Mouse (Mus musculus): ENCODE results near the gene Prkce. TPM values are rescaled to one million over a fixed set of nuclear protein-coding genes. Genes with fewer than 3 reads are reported as not detected.
A peak's percentile ranks its signal among the peaks of the same experiment; 100 is the strongest.

Gene Prkce
- total RNA-seq, 2 experiments from 2014 or later: 8.7 TPM

DNA sequence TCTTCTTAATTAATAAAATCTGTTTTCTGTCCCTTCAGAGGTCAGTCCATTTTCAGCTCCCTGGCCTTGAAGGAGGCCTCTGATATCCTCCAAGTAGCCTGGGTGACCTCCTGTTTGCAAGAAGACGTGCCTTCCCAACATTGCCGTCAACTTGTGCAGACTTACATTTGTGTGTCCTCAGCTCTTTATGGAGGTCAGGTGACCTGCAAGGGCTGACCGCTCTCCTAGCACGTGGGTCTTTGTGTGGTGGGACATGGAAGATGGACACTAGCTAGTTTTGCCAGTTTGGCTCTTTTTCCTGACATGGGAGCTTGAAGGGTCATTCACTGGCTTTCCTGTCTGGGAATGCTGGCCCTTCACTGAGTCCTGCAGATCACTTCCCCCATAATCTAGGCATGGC, 440.4 kb downstream of the Prkce start:
- no peak for DNase-seq
- intact Hi-C loops (cut with DNase I; ENCODE audit: low total_unique reads): no loop called here

- intact Hi-C loops (cut with DNase I; ENCODE audit: low total_unique reads): no loop called here
- no peak for DNase-seq
Observed at GRCm38 (mm10) chr17:86610271-86610969, 442.8 kb downstream of the Prkce start.

GRCm38 (mm10) chr17:86611772-86612171, 444.2 kb downstream of the Prkce start:
- DNase-seq: no peak
- intact Hi-C loops (cut with DNase I; ENCODE audit: low total_unique reads): no loop called here

GRCm38 (mm10) chr17:86615592-86616291, 448.2 kb downstream of the Prkce start:
- intact Hi-C loops (cut with DNase I; ENCODE audit: low total_unique reads): no loop called here
- no peak for DNase-seq

DNA sequence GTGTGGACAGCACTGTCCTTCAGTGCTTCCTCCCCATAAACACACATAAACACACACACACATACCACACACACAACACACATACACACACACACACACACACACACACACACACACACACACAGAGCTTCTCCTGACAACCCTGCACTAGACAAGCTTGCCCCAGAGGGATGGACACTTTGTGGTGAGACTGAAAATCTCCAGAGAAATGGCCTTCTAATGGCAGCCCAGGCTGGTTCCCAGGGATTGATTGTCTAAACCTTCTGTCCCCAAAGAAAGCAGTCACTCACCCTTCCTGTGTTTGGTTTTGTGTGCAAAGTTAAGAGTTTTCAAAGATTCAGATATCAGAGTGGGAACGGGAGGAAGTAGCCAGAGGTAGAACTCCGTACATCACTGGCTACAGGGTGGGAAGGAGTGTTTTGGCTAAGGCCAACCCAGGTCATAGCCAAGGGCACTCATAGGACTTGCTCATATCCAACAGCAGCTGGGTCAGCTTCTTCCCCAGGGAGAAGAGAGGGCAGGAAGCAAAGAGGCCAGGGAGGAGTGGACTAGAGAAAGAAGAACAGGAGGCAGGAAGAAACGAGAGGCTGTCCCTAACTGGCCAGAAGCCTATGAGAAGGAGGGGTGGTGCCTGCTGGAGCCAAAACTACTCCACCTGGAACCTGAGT, 450.1 kb downstream of the Prkce start:
- intact Hi-C loops (cut with DNase I; ENCODE audit: low total_unique reads): no loop called here
- DNase-seq: peak; percentile 45

GRCm38 (mm10) chr17:86618431-86618861, 450.9 kb downstream of the Prkce start:
- DNase-seq: peak; percentile 27
- intact Hi-C loops (cut with DNase I; ENCODE audit: low total_unique reads): no loop called here

- no peak for DNase-seq
- intact Hi-C loops (cut with DNase I; ENCODE audit: low total_unique reads): no loop called here
Observed at GRCm38 (mm10) chr17:86622862-86623261, 455.3 kb downstream of the Prkce start.

GRCm38 (mm10) chr17:86626523-86626922, 458.9 kb downstream of the Prkce start:
- intact Hi-C loops (cut with DNase I; ENCODE audit: low total_unique reads): no loop called here
- no peak for DNase-seq

- DNase-seq: no peak
- intact Hi-C loops (cut with DNase I; ENCODE audit: low total_unique reads): no loop called here
Observed at GRCm38 (mm10) chr17:86633131-86633530, 465.5 kb downstream of the Prkce start.

- DNase-seq: no peak
- intact Hi-C loops (cut with DNase I; ENCODE audit: low total_unique reads): no loop called here
Observed at GRCm38 (mm10) chr17:86637311-86637710, 469.7 kb downstream of the Prkce start.

GRCm38 (mm10) chr17:86639279-86639678, 471.7 kb downstream of the Prkce start:
- no peak for DNase-seq
- intact Hi-C loops (cut with DNase I; ENCODE audit: low total_unique reads): no loop called here

GRCm38 (mm10) chr17:86647226-86647625, 479.6 kb downstream of the Prkce start:
- intact Hi-C loops (cut with DNase I; ENCODE audit: low total_unique reads): no loop called here
- no peak for DNase-seq

DNA sequence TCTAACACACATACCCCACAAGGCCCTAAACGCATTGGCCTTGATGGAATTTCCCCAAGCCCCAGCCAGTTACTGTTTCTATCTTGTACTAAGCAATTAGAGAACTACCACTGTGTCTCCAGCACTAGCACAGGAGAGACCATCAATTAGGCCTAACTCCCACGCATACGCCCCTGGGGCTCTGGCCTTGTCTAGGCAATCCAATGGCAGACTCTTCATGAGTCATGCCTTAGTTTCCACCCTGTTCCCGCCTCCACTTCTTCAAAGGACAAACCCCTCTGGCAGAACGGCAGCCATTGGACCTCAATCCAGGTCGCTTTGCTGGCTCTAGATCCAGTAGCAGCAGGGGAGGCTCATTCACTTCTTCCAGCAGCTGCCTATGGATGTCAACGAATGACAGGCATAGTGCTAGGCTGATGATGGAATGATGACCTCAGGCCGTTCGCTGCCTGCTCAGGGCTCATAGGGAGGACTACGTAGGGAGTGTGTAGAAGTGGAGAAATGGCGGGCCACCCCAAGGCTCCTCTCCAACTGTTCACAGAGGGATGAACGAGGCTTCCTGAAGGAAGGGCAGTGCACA, 481.4 kb downstream of the Prkce start:
- DNase-seq: no peak
- intact Hi-C loops (cut with DNase I; ENCODE audit: low total_unique reads): no loop called here

GRCm38 (mm10) chr17:86650241-86650640, 482.7 kb downstream of the Prkce start:
- intact Hi-C loops (cut with DNase I; ENCODE audit: low total_unique reads): no loop called here
- no peak for DNase-seq

DNA sequence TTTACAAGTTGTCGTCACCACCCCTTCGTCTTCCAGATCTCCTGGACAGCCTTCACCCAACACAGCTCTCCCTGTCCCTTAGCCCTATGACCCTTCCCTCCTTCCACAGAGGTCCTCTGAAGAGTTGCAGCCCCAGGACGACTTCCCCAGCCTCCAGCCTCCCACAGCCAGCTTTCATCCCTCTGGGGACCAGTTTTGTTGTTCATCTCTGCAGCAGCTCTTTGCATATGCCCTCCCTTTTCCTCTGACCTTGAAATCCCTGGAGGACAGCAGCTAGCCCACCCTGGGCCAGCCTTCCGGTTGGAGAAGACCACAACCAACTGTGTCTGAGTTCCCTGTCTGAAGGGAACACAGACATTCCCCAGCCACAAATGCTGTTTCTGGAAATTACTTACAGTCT, 483.5 kb downstream of the Prkce start:
- no peak for DNase-seq
- intact Hi-C loops (cut with DNase I; ENCODE audit: low total_unique reads): no loop called here

- intact Hi-C loops (cut with DNase I; ENCODE audit: low total_unique reads): no loop called here
Observed at GRCm38 (mm10) chr17:86652751-86653150, 485.2 kb downstream of the Prkce start.

DNA sequence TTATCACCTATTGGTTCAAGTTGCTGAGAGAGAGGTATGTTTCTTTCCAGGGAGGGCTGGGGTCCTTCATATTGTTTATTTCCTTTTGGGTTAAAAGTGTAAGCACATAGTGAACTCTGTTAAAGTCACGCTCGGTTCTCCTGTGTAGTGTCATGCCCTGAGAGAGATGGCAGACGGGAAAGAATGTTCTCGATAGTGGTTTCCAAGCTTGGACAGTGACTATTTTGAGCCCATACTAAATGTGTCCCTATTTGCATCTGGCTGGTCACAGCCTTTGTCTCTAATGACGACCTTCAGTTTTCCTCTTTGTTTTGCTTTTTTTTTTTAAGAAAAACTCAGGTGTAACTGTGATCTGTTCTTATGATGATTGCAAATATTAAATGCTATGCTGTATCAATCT, 488.8 kb downstream of the Prkce start:
- intact Hi-C loops (cut with DNase I; ENCODE audit: low total_unique reads): no loop called here

More at GRCm38 (mm10) chr17:86652751-86653150, 485.2 kb downstream of the Prkce start:
- DNase-seq: no peak

DNA sequence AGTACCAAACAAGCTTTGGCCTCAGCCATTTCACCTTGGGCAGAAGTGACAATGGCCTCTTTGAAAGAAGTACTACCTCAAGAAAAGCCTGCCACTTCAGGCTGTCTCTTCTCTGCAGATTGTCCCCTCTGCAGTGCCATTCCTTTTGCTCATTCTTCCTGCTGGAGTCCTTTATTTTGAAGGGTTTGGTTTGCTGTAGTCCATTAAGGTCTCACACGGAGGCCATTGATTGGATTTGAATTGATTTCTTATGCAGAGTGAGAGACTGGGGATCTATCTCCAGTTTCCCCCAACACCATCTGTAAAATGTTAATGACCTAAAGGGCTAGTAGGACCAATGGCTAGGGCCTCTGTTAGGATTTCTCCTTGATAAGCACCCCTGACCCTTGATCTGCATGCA, 494.7 kb downstream of the Prkce start:
- intact Hi-C loops (cut with DNase I; ENCODE audit: low total_unique reads): no loop called here
- DNase-seq: no peak

More for the DNA sequence above, 488.8 kb downstream of the Prkce start:
- no peak for DNase-seq

GRCm38 (mm10) chr17:86663471-86663870, 495.9 kb downstream of the Prkce start:
- intact Hi-C loops (cut with DNase I; ENCODE audit: low total_unique reads): no loop called here
- DNase-seq: no peak
